Mouse (Mus musculus) cerebellum, postnatal 10 days (tissue): ENCODE data around the gene Bri3.
A peak's percentile ranks its signal among the peaks of the same experiment; 100 is the strongest.

Source experiments
- DNase-seq, 2 experiments: peaks; one replicate each; pipeline ENCODE4 v3.0.0; 2021; ENCODE audit warnings: mixed read lengths in 2 of 2

Bri3 gene

GRCm38 (mm10) chr5:144441831-144442271, 197.6 kb downstream of the Bri3 start:
- DNase-seq: peak; percentile 42

- DNase-seq: peak; percentile 48 to 56
These were observed 202.4 kb downstream of the Bri3 start for GRCm38 (mm10) chr5:144446475-144447225.

- no peak for DNase-seq
These were observed 203.0 kb downstream of the Bri3 start for GRCm38 (mm10) chr5:144447226-144447616.

GRCm38 (mm10) chr5:144447975-144448374, 203.7 kb downstream of the Bri3 start:
- no peak for DNase-seq

- no peak for DNase-seq
These were observed 208.7 kb downstream of the Bri3 start for GRCm38 (mm10) chr5:144452776-144453455.

- DNase-seq: peak; percentile 19 to 20
These were observed 213.5 kb downstream of the Bri3 start for GRCm38 (mm10) chr5:144457623-144458287.

- peak; percentile 52 to 60 for DNase-seq
These were observed 222.8 kb downstream of the Bri3 start for GRCm38 (mm10) chr5:144466987-144467386.

GRCm38 (mm10) chr5:144473056-144473455, 228.8 kb downstream of the Bri3 start:
- DNase-seq: no peak

- peak; percentile 43 to 50 for DNase-seq
These were observed 235.5 kb downstream of the Bri3 start for GRCm38 (mm10) chr5:144479677-144480171.

GRCm38 (mm10) chr5:144483659-144484375, 239.6 kb downstream of the Bri3 start:
- peak in 1 of 2 experiments; percentile 12 for DNase-seq

- no peak for DNase-seq
These were observed 247.1 kb downstream of the Bri3 start for GRCm38 (mm10) chr5:144491308-144491707.
